Mouse (Mus musculus): ENCODE data around the gene Caml.
"Not testable (repeated sequence)": the region's sequence is repeated elsewhere in the genome, so short reads cannot be mapped to it uniquely, and the experiment has no call there.

Caml gene

GRCm38 (mm10) chr13:55622649-55623541, at the start of gene Caml:
Gene Caml (plus strand): TSS chr13:55623005.
- DNase-seq = peak; percentile 98

DNA sequence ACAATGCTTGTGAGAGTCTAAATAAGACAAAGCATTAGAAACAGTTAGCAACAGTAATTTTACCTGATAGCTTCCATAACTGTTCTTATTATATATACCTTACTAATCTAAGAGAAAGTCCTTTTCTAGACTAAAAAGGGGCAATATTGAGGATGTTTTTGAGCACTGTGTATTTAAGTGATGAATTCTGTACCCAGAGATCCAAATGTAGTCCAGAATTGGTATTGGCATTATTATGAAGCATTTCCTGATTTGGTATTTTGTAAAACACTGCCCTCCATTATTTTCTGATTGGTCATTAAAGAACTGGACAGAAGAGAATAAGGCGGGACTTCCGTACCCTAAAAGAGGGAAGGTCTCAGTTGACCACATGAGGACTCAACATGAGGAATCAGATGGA, 49.4 kb upstream of the Caml start, which contains the start of gene Tmed9:
TSS of gene Tmed9 (plus strand) at position 301 of the 400 bp plus-strand sequence.
- DNase-seq = no peak

GRCm38 (mm10) chr13:55574321-55574720, 48.5 kb upstream of the Caml start:
- DNase-seq = no peak

DNA sequence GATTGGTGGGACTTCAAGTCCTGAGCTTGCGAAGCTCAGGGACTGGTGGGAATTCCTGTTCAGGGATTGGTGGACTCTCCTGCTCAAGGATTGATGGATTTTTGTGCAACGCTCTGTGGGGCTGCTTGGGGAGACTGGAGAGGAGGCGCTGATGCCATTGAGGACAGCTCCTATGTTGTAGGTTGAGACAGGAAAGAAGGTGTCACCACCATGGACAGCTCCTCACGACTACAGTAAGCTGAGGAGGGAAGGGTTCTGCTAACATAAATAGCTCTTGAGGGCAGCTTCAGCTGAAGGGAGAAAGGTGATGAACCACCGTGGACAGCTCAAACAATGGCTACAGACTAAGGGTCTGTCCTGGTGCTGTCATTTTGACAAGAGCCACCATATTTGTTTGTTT, 46.9 kb upstream of the Caml start:
- DNase-seq = peak; percentile 81

- not testable (repeated sequence) for DNase-seq
These were observed 45.9 kb upstream of the Caml start for GRCm38 (mm10) chr13:55576872-55577271.

- DNase-seq = peak; percentile 57
These were observed 44.7 kb upstream of the Caml start for GRCm38 (mm10) chr13:55578086-55578485.

DNA sequence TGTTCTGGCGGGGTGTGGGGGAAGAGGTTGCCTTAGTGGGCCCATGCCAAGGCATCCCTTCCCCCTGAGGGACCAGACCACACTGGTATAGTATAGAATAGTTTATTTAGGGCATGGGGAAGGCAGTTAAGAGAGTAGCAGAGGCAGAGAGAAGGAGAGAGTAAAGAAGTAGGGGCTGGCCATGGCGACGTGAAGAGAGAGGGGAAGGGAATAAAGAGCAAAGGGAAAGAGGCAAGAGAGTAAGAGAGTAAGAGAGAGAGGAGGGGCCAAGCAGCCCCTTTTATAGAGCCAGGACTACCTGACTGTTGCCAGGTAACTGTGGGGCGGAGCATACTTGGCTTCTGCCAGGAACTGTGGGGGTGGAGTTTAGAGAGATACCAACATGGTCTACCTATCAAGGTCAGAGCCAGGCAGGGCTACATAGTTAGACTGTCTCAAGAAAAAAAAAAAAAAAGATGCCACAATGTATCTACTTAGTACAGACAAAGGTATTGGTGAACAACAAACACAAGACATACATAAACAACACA, 30.8 kb upstream of the Caml start:
- peak; percentile 83 for DNase-seq

- DNase-seq = peak; percentile 99
These were observed 30.1 kb upstream of the Caml start for GRCm38 (mm10) chr13:55592512-55593253.

DNA sequence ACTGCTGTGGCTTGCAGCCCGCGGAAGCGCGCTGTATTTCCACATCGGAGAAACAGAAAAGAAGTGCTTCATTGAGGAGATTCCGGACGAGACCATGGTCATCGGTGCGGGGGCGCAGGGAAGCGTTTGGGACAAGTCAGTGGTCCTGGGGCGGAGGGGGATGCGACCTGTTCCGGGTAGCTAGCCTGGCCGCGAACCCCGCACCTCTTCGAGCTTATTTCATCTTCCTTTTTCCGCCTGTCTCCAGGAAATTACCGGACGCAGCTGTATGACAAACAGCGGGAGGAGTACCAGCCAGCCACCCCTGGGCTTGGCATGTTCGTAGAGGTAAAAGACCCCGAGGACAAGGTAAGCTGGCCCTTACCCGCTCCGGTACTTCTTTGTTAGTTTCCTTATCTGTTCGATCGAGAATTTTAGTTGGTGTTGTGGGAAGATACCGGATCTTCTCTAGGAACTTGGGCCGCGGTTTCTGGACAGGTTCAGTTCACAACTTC, 29.5 kb upstream of the Caml start:
- no peak for DNase-seq

DNA sequence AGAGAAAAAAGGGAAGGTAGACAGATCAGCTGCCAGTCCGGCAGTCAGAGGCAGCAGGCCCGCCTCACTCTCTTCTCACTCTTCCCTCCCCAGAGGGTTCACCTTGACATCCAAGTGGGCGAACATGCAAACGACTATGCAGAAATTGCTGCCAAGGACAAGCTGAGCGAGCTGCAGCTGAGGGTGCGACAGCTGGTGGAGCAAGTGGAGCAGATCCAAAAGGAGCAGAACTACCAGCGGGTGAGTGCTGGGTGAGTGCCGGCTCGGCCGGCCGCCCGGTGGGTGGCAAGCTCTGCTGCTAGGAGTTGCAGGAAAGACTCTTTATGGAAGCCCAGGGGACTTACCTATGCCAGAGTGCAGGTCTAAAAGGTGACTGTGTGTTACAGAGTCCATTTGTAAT, 27.4 kb upstream of the Caml start:
- peak; percentile 93 for DNase-seq

- DNase-seq = peak; percentile 81
These were observed 26.0 kb upstream of the Caml start for GRCm38 (mm10) chr13:55596802-55597201.

DNA sequence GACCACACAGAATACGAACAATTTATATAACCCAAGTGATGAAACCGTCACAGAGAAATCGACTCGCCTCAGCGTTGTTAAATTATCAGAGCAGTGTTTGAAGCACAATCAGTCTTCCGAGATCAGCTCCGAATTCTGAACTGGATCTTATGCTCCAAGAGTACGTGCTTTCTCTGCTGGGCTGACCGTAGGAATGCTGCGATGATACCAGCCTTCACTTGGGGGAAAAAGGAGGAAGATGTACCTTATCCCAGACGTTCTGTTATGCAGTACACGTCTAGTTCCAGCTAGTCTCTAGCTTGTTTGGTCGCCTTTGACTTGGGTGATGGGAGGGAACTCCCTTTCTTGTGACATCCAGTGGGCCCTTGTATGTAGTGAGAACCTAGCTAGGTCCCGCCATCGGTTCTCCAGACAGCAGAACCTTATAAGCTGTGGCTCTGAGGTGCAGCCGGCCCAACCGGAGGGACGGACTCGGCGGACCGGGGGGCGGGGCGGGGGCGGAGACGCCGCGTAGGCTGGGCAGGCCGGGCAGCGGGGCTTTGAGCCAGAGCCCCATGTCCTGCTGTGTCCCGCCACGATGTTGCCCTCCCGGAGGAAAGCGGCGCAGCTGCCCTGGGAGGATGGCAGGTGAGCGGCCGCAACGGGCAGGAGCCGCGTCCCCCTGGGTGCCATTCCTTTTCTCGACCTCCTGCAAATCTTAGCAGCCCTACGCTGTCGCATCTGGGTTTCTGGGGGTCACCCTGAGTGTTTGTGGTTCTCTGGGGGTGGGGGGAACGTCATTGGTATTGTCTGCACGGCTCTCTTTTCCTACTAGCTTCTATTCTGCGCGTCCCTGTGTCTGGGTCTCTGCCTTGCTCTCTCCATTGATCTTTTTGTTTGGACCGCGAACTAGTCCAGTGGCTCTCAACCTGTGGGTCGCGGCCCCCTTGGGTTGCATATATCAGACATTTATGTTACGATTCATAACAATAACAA, 23.0 kb upstream of the Caml start, which contains the start of gene B4galt7:
TSS of gene B4galt7 (plus strand) at position 331 of the 975 bp plus-strand sequence.
- peak; percentile 99 for DNase-seq

DNA sequence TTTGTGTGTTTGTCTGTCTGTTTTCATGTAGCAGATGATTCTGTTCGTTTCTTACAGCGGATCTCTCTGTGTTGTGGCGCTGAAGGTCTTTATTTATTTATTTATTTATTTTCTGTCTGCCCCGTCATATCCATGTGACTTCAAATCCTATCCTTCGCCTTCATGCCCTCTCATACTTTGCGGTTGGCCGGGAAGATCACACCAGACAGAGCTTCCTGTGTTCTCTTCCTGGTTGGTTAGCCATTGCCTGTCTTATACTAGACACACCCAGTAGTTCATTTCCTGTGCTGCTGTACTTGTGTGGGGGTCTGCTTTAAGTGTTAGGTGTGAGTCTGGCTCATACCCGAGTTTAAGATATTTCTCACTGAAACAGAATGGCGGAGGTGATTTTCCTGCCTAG, 22.1 kb upstream of the Caml start:
- peak; percentile 93 for DNase-seq

DNA sequence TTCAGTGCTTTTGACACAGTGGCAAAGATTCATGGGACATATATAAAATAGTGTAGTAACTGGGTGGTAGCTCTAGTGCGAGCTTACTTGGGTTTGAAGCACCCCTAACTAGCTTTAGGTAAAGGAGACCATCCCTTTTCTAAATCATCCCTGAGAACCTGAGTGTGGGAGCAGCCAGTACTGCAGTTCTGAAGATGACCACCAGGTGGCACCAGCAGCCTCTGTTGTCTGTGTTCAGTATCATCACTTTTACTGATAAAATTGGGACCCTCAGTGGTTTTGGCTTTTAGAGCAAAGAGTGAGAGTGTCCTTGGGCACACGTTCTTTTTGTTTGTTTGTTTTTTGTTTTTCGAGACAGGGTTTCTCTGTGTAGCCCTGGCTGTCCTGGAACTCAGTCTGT, 21.2 kb upstream of the Caml start:
- peak; percentile 95 for DNase-seq

DNA sequence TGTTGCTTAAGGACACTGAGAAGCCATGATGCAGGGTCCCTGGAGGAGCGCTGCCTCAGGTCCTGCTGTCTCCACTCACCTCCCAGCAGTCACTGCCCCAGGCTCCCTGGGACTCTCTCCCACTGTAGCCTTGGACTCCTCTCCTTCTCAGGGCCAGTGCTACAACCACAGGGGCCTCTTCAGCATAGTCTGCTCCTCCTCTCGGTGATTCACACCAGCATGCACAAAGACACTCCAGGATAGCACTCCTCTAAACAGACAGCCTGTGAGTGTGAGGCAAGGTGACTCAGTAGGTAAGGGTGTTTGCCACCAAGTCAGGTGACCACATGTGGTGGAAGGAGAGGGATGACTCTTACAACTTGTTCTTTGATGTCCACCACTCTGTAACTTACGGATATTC, 18.2 kb upstream of the Caml start:
- DNase-seq = no peak

- peak; percentile 84 for DNase-seq
These were observed 15.7 kb upstream of the Caml start for GRCm38 (mm10) chr13:55606899-55607623.

GRCm38 (mm10) chr13:55607624-55608006, 15.2 kb upstream of the Caml start:
- DNase-seq = peak; percentile 80

DNA sequence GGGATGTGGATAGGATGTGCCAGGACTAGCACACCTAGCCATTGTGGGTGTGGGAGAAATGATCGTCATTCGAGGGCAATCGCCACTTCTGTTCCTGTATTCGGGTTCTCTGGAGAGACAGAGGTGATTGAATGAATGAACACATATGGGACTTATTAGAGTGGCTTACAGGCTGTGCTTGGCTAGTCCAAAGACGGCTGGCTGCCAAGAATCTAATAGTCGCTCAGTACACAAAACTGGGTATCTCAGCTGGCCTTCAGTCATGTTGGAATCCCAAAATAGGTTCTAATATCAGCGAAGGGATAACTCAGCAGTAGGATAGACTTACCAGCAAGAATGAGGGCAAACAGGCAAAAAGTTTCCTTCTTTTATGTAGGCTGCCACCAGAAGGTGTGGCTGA, 10.8 kb upstream of the Caml start:
- DNase-seq = no peak

- DNase-seq = no peak
These were observed 9.3 kb upstream of the Caml start for GRCm38 (mm10) chr13:55613471-55613870.

GRCm38 (mm10) chr13:55619328-55619727, 3.5 kb upstream of the Caml start:
- no peak for DNase-seq

DNA sequence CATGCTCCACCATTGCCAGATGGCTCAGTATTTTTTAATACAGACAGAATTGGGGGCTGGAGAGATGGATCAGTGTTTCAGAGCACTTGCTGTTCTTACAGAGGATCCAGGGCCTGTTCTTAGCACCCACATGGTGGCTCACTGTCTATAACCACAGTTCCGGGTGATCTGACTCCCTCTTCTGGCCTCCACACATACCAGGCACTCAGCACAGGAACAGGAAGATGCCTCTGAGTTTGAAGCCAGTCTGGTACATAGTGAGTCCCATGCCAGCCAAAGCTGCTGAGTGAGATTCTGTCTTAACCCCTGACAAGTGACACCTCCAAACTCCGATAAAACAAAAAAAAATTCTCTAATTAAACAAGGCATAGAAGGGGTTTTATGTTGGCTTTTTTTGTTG, 2.5 kb upstream of the Caml start:
- peak; percentile 82 for DNase-seq
